Mouse (Mus musculus) hindbrain, embryonic 10.5 days (tissue): ENCODE results near the gene Dcaf12. TPM values are rescaled to one million over a fixed set of nuclear protein-coding genes. Genes with fewer than 3 reads are reported as not detected.
A peak's percentile ranks its signal among the peaks of the same experiment; 100 is the strongest.

Experiments
- DNase-seq: peaks from one replicate; pipeline ENCODE4 v3.0.0-alpha.2; 2017; ENCODE audit warnings: low spot score
- H3K27ac ChIP-seq: fragments of 300-500 bp; sonication (generic); 2 replicates; pipeline ENCODE4 v1.5.1; 2016; ENCODE audit warnings: mild to moderate bottlenecking, moderate library complexity
- H3K27me3 ChIP-seq: fragments of 300-500 bp; sonication (generic); 2 replicates; pipeline ENCODE4 v1.6.1; 2016; ENCODE audit warnings: mild to moderate bottlenecking; ENCODE audit not compliant: poor library complexity, insufficient read depth, severe bottlenecking
- H3K36me3 ChIP-seq: fragments of 300-500 bp; sonication (generic); 2 replicates; pipeline ENCODE4 v1.6.1; 2016; ENCODE audit warnings: mild to moderate bottlenecking, moderate library complexity
- H3K4me1 ChIP-seq: fragments of 300-500 bp; sonication (generic); replicated peaks from 2 replicates; pipeline ENCODE4 v1.6.1; 2016; ENCODE audit warnings: mild to moderate bottlenecking
- H3K4me3 ChIP-seq: fragments of 300-500 bp; sonication (generic); 2 replicates; pipeline ENCODE4 v1.5.1; 2016; ENCODE audit warnings: mild to moderate bottlenecking, moderate library complexity
- H3K9me3 ChIP-seq: fragments of 300-500 bp; sonication (generic); 2 replicates; pipeline ENCODE4 v1.6.1; 2016; ENCODE audit warnings: mild to moderate bottlenecking, moderate library complexity
- WGBS: fragments of 180-500 bp; shearing (Covaris S2); methylation state at CpG from one replicate; pipeline ENCODE4 v1.1.7; 2016; 5-methylcytosine and 5-hydroxymethylcytosine counted together
- polyA plus RNA-seq: library from polyadenylated mRNA; unstranded; fragments of >200 nt; fragmentation: Nextera tagmentation; extraction: Ambion mirVana; gene quantifications from 2 replicates; pipeline ENCODE4 v1.2.1, GENCODE M21; 2016

Dcaf12 gene
- polyA plus RNA-seq, 1 experiment from 2014 or later: 57.8 TPM

DNA sequence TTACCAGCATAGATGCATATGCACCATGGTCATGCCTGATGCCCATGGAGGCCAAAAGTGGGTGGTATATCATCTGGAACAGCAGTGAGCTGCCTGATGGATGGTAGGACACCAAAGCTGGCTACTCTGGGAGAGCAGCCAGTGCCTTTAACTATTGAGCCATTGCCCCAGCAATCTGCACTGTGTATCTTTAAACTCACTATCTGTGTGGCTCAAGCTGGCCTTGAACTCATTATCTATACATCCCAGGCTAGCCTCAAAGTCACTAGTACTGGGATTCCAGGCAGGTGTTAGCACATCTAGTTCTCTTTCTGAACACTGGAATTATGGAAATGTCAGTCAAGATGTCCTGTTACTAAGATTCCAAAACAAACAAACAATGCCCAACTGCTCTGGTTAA is 21.9 kb upstream of the Dcaf12 start:
- Histone ChIP-seq H3K27ac (no peak overlapping the region), H3K9me3 (no peaks in the 10 kb centered on the region), H3K4me1 (no peaks in the 10 kb centered on the region), H3K27me3 (no peaks in the 10 kb centered on the region), H3K4me3 (no peak overlapping the region), H3K36me3 (no peaks in the 10 kb centered on the region)
- DNase-seq: no peak

GRCm38 (mm10) chr4:41331698-41332421 is 17.2 kb upstream of the Dcaf12 start:
- Histone ChIP-seq H3K36me3 (no peaks in the 10 kb centered on the region), H3K27me3 (no peaks in the 10 kb centered on the region), H3K4me3 (no peak overlapping the region), H3K4me1 (peaks cover 10% of the 10 kb centered on the region; the same call in 1 of the 2 replicates), H3K27ac (no peak overlapping the region), H3K9me3 (no peaks in the 10 kb centered on the region)
- DNase-seq: no peak
- WGBS: 88% methylated on average over 9 of the region's 9 CpGs

GRCm38 (mm10) chr4:41331085-41331484 is 16.4 kb upstream of the Dcaf12 start:
- Histone ChIP-seq H3K4me1 (peaks cover 10% of the 10 kb centered on the region; the same call in 1 of the 2 replicates), H3K27me3 (no peaks in the 10 kb centered on the region), H3K9me3 (no peaks in the 10 kb centered on the region), H3K36me3 (no peaks in the 10 kb centered on the region), H3K27ac (no peak overlapping the region), H3K4me3 (no peak overlapping the region)
- no peak for DNase-seq
- 88% methylated on average over 3 of the region's 3 CpGs for WGBS

- WGBS: 24% methylated on average over 4 of the region's 4 CpGs
- Histone ChIP-seq H3K27me3 (no peaks in the 10 kb centered on the region), H3K4me3 (no peak overlapping the region), H3K27ac (no peak overlapping the region), H3K4me1 (peaks cover 10% of the 10 kb centered on the region; the same call in 1 of the 2 replicates), H3K9me3 (no peaks in the 10 kb centered on the region), H3K36me3 (no peaks in the 10 kb centered on the region)
- no peak for DNase-seq
Measured at GRCm38 (mm10) chr4:41329481-41329880, 14.8 kb upstream of the Dcaf12 start.

- H3K4me3 ChIP-seq: no peak overlapping the region
- H3K36me3 ChIP-seq: no peaks in the 10 kb centered on the region
- H3K27me3 ChIP-seq: no peaks in the 10 kb centered on the region
- 91% methylated on average over 6 of the region's 6 CpGs for WGBS
- H3K27ac ChIP-seq: no peak overlapping the region
- no peak for DNase-seq
- peaks cover 10% of the 10 kb centered on the region; the same call in 1 of the 2 replicates for H3K4me1 ChIP-seq
- H3K9me3 ChIP-seq: no peaks in the 10 kb centered on the region
Measured at GRCm38 (mm10) chr4:41326876-41327275, 12.2 kb upstream of the Dcaf12 start.

DNA sequence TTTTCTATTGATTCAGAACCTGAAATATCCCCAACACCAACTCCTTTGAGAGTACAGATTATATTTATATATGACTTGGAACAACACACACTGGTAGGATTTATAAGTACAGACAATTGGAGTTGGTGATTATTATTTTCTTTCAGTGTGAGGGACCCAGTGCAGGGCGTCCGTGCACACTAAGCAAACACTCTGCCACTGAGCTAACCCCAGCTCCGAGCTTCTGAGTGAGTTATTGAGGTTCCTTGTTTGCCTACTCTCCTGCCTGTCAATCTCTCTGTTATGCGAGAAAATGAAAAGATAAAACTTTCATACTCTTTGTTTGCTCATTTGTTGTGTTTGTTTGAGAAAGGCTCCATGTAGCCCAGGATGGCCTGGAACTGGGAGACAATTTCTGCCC is 6.3 kb upstream of the Dcaf12 start:
- Histone ChIP-seq H3K4me1 (0 out of 2 replicates have a peak, but pooled peaks cover 4% of the 10 kb centered on the region), H3K9me3 (no peaks in the 10 kb centered on the region), H3K27me3 (no peaks in the 10 kb centered on the region), H3K36me3 (no peaks in the 10 kb centered on the region), H3K27ac (no peak overlapping the region), H3K4me3 (no peak overlapping the region)
- WGBS: 78% methylated on average over 4 of the region's 4 CpGs
- no peak for DNase-seq

- Histone ChIP-seq H3K4me3 (no peak overlapping the region), H3K4me1 (peaks cover 19% of the 10 kb centered on the region), H3K9me3 (no peaks in the 10 kb centered on the region), H3K27ac (no peak overlapping the region), H3K36me3 (no peaks in the 10 kb centered on the region; the same call in 1 of the 2 replicates), H3K27me3 (no peaks in the 10 kb centered on the region)
- no peak for DNase-seq
- WGBS: 90% methylated on average over 5 of the region's 5 CpGs
Measured at GRCm38 (mm10) chr4:41318267-41318666, 3.6 kb upstream of the Dcaf12 start.

DNA sequence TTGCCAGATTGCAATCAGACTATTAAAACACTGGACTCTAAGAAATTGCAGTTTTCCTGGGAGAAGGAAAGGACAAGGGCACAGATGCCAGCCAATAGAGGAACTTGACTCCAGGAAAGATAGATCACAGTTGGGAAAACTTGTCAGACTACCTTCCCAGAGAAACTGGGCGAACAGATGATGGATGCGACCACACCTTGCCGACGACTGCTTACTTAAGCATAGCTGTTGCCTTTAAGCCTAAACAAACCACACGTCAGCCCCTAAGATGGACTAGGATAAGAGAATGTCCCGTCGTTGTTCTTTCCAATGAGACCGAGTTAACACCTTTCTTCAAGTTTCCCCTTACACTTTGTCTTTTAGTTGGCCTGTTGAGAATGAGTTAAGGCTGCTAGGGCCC is 484 bp upstream of the Dcaf12 start:
- no peak for DNase-seq
- 62% methylated on average over 8 of the region's 8 CpGs for WGBS
- peak overlapping the region; percentile 93 for H3K27ac ChIP-seq

DNA sequence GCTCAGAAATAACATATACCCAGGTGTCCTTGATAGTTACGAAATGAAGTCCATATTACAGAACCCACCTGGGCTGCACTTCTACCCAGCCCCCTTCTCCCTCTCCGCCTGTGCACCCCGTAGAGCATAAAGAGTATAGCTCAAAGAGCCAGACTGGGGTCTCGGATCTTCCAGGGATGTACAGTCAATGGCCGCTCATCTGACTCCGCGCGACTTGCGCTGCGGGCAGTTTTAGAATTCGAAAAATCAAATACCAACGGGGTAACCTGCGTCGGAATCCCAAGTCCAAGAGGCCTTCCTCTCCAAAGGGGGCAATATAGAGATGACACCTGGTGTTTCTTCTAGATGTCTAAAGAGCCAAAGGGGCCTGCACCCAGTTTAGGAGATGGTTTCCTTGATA is 967 bp downstream of the Dcaf12 start:
- peak; percentile 16 for DNase-seq
- Histone ChIP-seq H3K4me3 (peak overlapping the region; percentile 94), H3K27me3 (no peaks in the 10 kb centered on the region), H3K4me1 (peaks cover 23% of the 10 kb centered on the region), H3K9me3 (no peaks in the 10 kb centered on the region), H3K27ac (peak overlapping the region; percentile 93), H3K36me3 (peaks cover 43% of the 10 kb centered on the region)
- WGBS: 21% methylated on average over 14 of the region's 14 CpGs

More for the DNA sequence above, 484 bp upstream of the Dcaf12 start:
- Histone ChIP-seq H3K27me3 (no peaks in the 10 kb centered on the region), H3K4me3 (peak overlapping the region; percentile 94), H3K9me3 (no peaks in the 10 kb centered on the region), H3K4me1 (peaks cover 25% of the 10 kb centered on the region), H3K36me3 (peaks cover 29% of the 10 kb centered on the region)

DNA sequence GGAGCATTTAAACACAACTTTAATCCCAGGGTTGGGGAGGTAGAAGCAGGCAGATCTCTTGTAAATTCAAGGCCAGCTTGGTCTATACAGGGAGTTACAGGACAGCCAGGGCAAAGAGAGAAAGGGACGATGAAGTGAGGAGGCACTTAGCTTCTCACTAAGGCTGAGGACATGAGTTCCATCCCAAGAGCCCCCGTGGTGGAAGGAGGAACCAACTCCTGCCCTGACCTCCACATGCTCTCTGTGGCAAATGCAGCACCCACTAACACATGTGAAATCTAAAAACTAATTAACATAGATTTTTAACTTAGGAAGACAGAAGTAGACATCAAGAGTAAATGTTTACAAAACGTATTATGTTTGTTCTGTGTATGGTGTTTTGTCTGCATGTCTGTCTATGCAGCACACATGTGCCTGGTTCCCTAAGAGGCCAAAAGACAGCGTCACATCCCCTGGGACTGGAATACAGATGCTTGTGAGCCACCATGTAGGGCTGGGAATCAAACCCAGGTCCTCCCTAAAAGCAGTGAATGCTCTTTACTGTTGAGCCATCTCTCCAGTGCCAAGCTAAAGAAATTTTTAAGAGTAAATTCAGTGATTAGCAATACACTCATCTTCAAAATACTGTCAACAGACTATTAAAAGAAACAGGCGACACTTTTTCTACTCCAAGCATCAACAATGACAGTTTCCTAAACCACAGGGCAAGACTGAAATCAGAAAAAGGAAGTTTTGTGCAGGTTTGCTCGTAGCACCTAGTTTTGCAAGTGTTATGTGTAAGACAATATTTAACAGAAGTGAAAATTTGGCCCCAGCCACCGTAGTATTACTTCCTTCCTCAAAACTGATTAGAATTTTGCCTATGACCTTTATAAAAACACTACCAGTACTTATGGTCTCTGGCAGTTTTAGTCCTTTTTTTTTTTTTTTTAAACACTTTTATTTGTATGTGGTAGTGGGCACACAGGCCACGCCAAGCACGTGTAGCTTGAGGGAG is 3.8 kb downstream of the Dcaf12 start:
- peaks cover 72% of the 10 kb centered on the region for H3K36me3 ChIP-seq

DNA sequence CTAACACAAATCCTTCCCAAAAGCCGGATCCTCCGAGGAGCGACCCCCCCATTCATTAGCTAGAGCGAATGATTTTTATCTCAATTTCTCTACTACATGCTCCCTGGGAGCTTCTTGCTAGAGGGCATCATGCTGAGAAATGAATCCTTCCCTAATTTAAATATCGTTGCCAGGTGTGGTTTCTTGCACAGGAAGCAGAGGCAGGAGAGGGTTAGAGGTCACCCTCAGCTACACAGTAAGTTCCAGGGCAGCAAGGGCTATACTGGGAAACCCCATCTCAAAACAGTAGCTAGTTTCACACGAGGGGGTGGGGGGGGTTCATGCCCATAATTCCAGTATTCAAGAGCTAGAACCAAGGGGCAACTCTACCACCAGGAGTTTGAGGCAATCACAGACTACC is 7.3 kb downstream of the Dcaf12 start:
- Histone ChIP-seq H3K36me3 (peaks cover 90% of the 10 kb centered on the region), H3K4me3 (no peak overlapping the region), H3K4me1 (0 out of 2 replicates have a peak, but pooled peaks cover 2% of the 10 kb centered on the region), H3K27ac (no peak overlapping the region), H3K9me3 (no peaks in the 10 kb centered on the region), H3K27me3 (no peaks in the 10 kb centered on the region)
- WGBS: 86% methylated on average over 6 of the region's 6 CpGs
- DNase-seq: no peak

More for the DNA sequence above, 3.8 kb downstream of the Dcaf12 start:
- 89% methylated on average over 9 of the region's 9 CpGs for WGBS
- peaks cover 23% of the 10 kb centered on the region for H3K4me1 ChIP-seq
- no peak for DNase-seq
- H3K9me3 ChIP-seq: no peaks in the 10 kb centered on the region
- H3K27me3 ChIP-seq: no peaks in the 10 kb centered on the region
- no peak overlapping the region for H3K27ac ChIP-seq
- H3K4me3 ChIP-seq: no peak overlapping the region

DNA sequence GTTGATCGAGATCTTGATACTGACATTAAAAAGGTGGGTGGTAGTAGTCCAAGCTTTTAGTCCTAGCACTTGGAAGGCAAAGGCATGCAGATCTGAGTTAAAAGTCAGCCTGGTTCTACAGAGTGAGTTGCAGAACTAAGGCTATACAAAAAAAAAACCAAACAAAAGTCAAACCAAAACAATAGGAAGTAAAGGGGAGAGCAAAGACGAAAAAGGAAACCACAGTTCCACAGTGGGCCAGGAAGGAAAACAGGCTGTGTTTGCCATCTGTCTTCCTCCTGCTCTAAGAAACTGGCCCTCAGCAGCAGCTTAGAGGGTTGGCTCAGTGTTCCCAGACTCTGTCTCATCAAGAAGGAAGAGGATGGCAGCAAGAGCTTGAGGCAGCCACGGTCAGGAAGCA is 10.4 kb downstream of the Dcaf12 start:
- H3K27me3 ChIP-seq: no peaks in the 10 kb centered on the region
- H3K36me3 ChIP-seq: peaks cover 90% of the 10 kb centered on the region
- DNase-seq: no peak
- H3K27ac ChIP-seq: no peak overlapping the region
- H3K4me1 ChIP-seq: no peaks in the 10 kb centered on the region
- no peak overlapping the region for H3K4me3 ChIP-seq
- no peaks in the 10 kb centered on the region for H3K9me3 ChIP-seq
- 70% methylated on average over 3 of the region's 3 CpGs for WGBS

GRCm38 (mm10) chr4:41303671-41304070 is 11.0 kb downstream of the Dcaf12 start:
- DNase-seq: no peak
- WGBS: 91% methylated on average over 7 of the region's 7 CpGs
- Histone ChIP-seq H3K27me3 (no peaks in the 10 kb centered on the region), H3K27ac (no peak overlapping the region), H3K4me3 (no peak overlapping the region), H3K4me1 (no peaks in the 10 kb centered on the region), H3K9me3 (no peaks in the 10 kb centered on the region), H3K36me3 (peaks cover 90% of the 10 kb centered on the region)
